Mouse (Mus musculus) adrenal gland, adult 18-20 months (tissue): Measurements from ENCODE around the gene Map4k3. TPM values are rescaled to one million over a fixed set of nuclear protein-coding genes. Genes with fewer than 3 reads are reported as not detected.

Experiments used
- total RNA-seq, 2 experiments: library from RNA; stranded (reverse); gene quantifications; 1 replicate in 1 of 2; 2 replicates in 1 of 2; pipeline ENCODE4 v1.2.3; 2021

Gene Map4k3
- total RNA-seq, 2 experiments from 2014 or later = 37.5 to 40.7 TPM

Other genes starting within 250 kb of the Map4k3 start
- gene Sos1, start 248.0 kb downstream of the Map4k3 start, total RNA-seq = 10 to 100 TPM; 21.8 to 27.2 TPM
- gene Cdkl4, start 150.7 kb downstream of the Map4k3 start, total RNA-seq = under 1 TPM; 0.10 TPM
- gene Tmem178, start 216.1 kb upstream of the Map4k3 start, total RNA-seq = 10 to 100 TPM; 14.7 to 45.1 TPM